Mouse (Mus musculus) midbrain, embryonic 10.5 days (tissue): ENCODE measurements around the gene Nop9. TPM values are rescaled to one million over a fixed set of nuclear protein-coding genes. Genes with fewer than 3 reads are reported as not detected.

Experiments
- DNase-seq: peaks from one replicate; pipeline ENCODE4 v3.0.0-alpha.2; 2017; ENCODE audit warnings: low spot score
- H3K27ac ChIP-seq: fragments of 300-500 bp; sonication (generic); replicated peaks from 2 replicates; pipeline ENCODE4 v1.5.1; 2016; ENCODE audit warnings: mild to moderate bottlenecking
- H3K27me3 ChIP-seq: fragments of 300-500 bp; sonication (generic); 2 replicates; pipeline ENCODE4 v1.6.1; 2016; ENCODE audit warnings: low read depth, mild to moderate bottlenecking; ENCODE audit not compliant: poor library complexity, severe bottlenecking
- H3K36me3 ChIP-seq: fragments of 300-500 bp; sonication (generic); 2 replicates; pipeline ENCODE4 v1.6.1; 2016; ENCODE audit warnings: mild to moderate bottlenecking, moderate library complexity
- H3K4me1 ChIP-seq: fragments of 300-500 bp; sonication (generic); 2 replicates; pipeline ENCODE4 v1.6.1; 2016
- H3K4me3 ChIP-seq: fragments of 300-500 bp; sonication (generic); 2 replicates; pipeline ENCODE4 v1.5.1; 2016; ENCODE audit warnings: mild to moderate bottlenecking, moderate library complexity
- H3K9me3 ChIP-seq: fragments of 300-500 bp; sonication (generic); replicated peaks from 2 replicates; pipeline ENCODE4 v1.6.1; 2016; ENCODE audit warnings: mild to moderate bottlenecking
- WGBS: fragments of 180-500 bp; shearing (Covaris S2); methylation state at CpG from one replicate; pipeline ENCODE4 v1.1.7; 2016; 5-methylcytosine and 5-hydroxymethylcytosine counted together
- polyA plus RNA-seq: library from polyadenylated mRNA; unstranded; fragments of >200 nt; fragmentation: Nextera tagmentation; extraction: Ambion mirVana; gene quantifications from 2 replicates; pipeline ENCODE4 v1.2.1, GENCODE M21; 2016

The Nop9 gene
- polyA plus RNA-seq, 1 experiment from 2014 or later = 60.8 TPM

- DNase-seq = no peak
- Histone ChIP-seq H3K36me3 (peaks cover 38% of the 10 kb centered on the region), H3K27me3 (no peaks in the 10 kb centered on the region), H3K4me1 (peaks cover 18% of the 10 kb centered on the region), H3K4me3 (no peak overlapping the region), H3K9me3 (no peaks in the 10 kb centered on the region), H3K27ac (no peak overlapping the region)
- WGBS = 89% methylated on average over 6 of the region's 6 CpGs
Observed at GRCm38 (mm10) chr14:55719737-55720136, 25.8 kb upstream of the Nop9 start.

GRCm38 (mm10) chr14:55720666-55721065 lies 24.8 kb upstream of the Nop9 start:
- Histone ChIP-seq H3K4me1 (peaks cover 20% of the 10 kb centered on the region), H3K27me3 (no peaks in the 10 kb centered on the region), H3K36me3 (peaks cover 38% of the 10 kb centered on the region), H3K4me3 (peak overlapping the region; percentile 90; the same call in 1 of the 2 replicates), H3K9me3 (no peaks in the 10 kb centered on the region), H3K27ac (no peak overlapping the region)
- DNase-seq = no peak
- WGBS = 92% methylated on average over 12 of the region's 12 CpGs

DNA sequence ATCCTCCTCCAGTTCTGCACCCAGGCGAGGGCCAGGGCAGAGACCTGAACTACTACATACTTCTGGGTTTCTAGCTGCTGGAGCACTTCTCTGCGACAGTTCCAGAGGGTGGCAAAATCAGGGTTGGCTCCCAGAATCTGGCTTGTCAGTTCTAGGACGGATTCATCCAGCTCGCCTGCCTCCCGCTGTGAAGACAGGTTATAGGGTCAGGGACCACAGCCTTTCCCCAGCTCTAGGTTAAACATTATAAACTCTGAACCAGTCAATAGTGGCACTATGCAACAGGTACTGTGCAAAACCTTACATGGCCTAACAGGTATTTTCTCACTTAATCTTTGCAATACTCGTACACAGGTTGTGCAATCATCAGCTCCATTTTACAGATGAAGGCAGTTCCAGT lies 24.4 kb upstream of the Nop9 start:
- 65% methylated on average over 6 of the region's 6 CpGs for WGBS

GRCm38 (mm10) chr14:55721700-55722437 lies 23.6 kb upstream of the Nop9 start, which contains the start of gene Rabggta:
Gene Rabggta (minus strand): TSS chr14:55722263.
- Histone ChIP-seq H3K27ac (peak within 1 kb of the TSS; percentile 94), H3K4me1 (peaks cover 20% of the 10 kb centered on the region), H3K36me3 (peaks cover 31% of the 10 kb centered on the region), H3K27me3 (no peaks in the 10 kb centered on the region), H3K9me3 (no peaks in the 10 kb centered on the region), H3K4me3 (peak within 1 kb of the TSS; percentile 90)
- peak; percentile 91 for DNase-seq
- WGBS = 1% methylated on average over 50 of the region's 50 CpGs

More for the DNA sequence above, 24.4 kb upstream of the Nop9 start:
- Histone ChIP-seq H3K27me3 (no peaks in the 10 kb centered on the region), H3K27ac (no peak overlapping the region; the same call in 1 of the 2 replicates), H3K4me3 (peak overlapping the region; percentile 90), H3K36me3 (peaks cover 37% of the 10 kb centered on the region), H3K4me1 (peaks cover 20% of the 10 kb centered on the region), H3K9me3 (no peaks in the 10 kb centered on the region)
- no peak for DNase-seq

DNA sequence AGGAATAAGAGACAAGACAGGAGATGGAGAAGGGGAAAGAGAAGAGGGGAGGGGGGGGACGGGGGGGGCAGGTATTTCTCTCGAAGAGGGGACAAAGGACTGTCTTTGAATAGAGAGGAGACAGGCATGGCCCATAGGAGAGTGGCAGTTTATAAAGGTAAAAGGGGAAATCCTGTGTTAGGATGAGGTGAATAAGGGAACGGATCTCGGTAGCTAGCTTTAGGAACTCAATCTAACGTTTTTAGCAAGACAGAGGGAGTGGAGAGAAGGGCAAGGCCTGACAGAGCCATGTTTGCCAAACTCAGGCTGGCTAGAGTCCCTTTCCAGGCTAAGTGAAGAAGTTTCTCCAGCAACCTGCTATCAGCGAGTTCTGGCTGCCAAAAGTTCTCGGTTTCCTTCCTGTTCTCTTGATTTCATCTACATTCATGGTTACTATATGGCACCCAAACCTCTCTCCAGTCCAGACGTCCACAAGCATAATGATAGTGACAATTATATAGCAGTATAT lies 23.0 kb upstream of the Nop9 start:
- H3K27ac ChIP-seq = peak overlapping the region; percentile 94
- 53% methylated on average over 8 of the region's 8 CpGs for WGBS

GRCm38 (mm10) chr14:55723433-55723832 lies 22.1 kb upstream of the Nop9 start:
- no peak overlapping the region for H3K27ac ChIP-seq
- H3K9me3 ChIP-seq = no peaks in the 10 kb centered on the region
- peaks cover 20% of the 10 kb centered on the region for H3K4me1 ChIP-seq
- 95% methylated on average over 7 of the region's 7 CpGs for WGBS
- DNase-seq = no peak
- no peak overlapping the region for H3K4me3 ChIP-seq
- H3K36me3 ChIP-seq = peaks cover 18% of the 10 kb centered on the region
- no peaks in the 10 kb centered on the region for H3K27me3 ChIP-seq

More for the DNA sequence above, 23.0 kb upstream of the Nop9 start:
- H3K27me3 ChIP-seq = no peaks in the 10 kb centered on the region
- peaks cover 25% of the 10 kb centered on the region for H3K36me3 ChIP-seq
- H3K4me1 ChIP-seq = peaks cover 20% of the 10 kb centered on the region
- H3K4me3 ChIP-seq = peak overlapping the region; percentile 90
- no peaks in the 10 kb centered on the region for H3K9me3 ChIP-seq
- no peak for DNase-seq

- DNase-seq = no peak
- H3K9me3 ChIP-seq = no peaks in the 10 kb centered on the region
- 78% methylated on average over 8 of the region's 8 CpGs for WGBS
Observed at GRCm38 (mm10) chr14:55724411-55724871, 21.1 kb upstream of the Nop9 start.

GRCm38 (mm10) chr14:55726261-55726660 lies 19.2 kb upstream of the Nop9 start:
- Histone ChIP-seq H3K4me3 (no peak overlapping the region), H3K9me3 (no peaks in the 10 kb centered on the region), H3K27ac (no peak overlapping the region), H3K27me3 (no peaks in the 10 kb centered on the region), H3K4me1 (peaks cover 13% of the 10 kb centered on the region), H3K36me3 (no peaks in the 10 kb centered on the region)
- DNase-seq = no peak

More at GRCm38 (mm10) chr14:55724411-55724871, 21.1 kb upstream of the Nop9 start:
- no peaks in the 10 kb centered on the region for H3K27me3 ChIP-seq
- H3K27ac ChIP-seq = no peak overlapping the region
- peaks cover 20% of the 10 kb centered on the region for H3K4me1 ChIP-seq
- H3K4me3 ChIP-seq = no peak overlapping the region
- H3K36me3 ChIP-seq = peaks cover 8% of the 10 kb centered on the region

DNA sequence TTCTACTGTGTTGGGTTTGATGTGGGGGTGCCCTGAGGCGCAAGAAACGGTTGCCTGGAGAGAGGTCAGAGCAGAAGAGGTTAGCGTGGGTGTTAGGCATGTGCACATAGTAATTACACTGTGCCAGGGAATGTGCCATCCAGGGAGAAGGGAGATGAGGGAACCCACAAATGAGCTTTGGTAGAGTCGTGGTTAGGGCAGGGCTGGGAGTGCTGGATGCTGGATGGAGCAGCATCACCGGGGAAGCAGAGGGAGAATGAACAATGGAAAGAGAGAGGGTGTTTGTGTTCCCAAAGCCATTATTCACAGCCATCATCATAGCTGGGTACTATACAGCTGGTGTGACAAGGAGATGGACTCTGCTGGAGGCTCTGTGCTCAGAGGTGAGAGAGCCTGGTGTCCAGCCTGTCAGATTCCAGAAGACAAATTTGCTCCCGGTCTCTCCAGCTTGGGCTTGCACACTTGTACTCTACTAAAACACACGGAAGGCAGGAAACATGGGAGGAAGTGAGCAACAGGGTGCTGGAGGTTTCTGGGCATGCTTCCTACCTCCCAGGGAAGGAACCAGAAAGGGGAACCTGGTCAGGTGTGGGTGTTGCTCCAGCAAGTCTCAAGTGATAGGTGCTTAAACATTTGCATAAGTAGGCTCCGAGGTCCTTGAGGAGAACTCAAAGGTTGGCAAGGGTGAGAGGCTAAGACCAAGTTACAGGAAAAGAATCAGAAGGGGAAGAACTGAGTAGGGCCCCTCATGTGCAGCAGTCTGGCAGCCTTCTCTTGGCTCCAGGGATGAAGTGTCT lies 17.4 kb upstream of the Nop9 start:
- DNase-seq = no peak
- Histone ChIP-seq H3K4me1 (0 out of 2 replicates have a peak, but pooled peaks cover 2% of the 10 kb centered on the region), H3K27ac (no peak overlapping the region), H3K9me3 (no peaks in the 10 kb centered on the region), H3K4me3 (no peak overlapping the region), H3K36me3 (no peaks in the 10 kb centered on the region), H3K27me3 (no peaks in the 10 kb centered on the region)
- 78% methylated on average over 8 of the region's 8 CpGs for WGBS

- H3K36me3 ChIP-seq = no peaks in the 10 kb centered on the region
Observed at GRCm38 (mm10) chr14:55730116-55730515, 15.4 kb upstream of the Nop9 start.

GRCm38 (mm10) chr14:55730531-55731032 lies 14.9 kb upstream of the Nop9 start:
- Histone ChIP-seq H3K4me3 (no peak overlapping the region), H3K27ac (no peak overlapping the region), H3K36me3 (no peaks in the 10 kb centered on the region), H3K27me3 (no peaks in the 10 kb centered on the region), H3K4me1 (no peaks in the 10 kb centered on the region), H3K9me3 (no peaks in the 10 kb centered on the region)
- DNase-seq = no peak
- WGBS = 83% methylated on average over 7 of the region's 7 CpGs

More at GRCm38 (mm10) chr14:55730116-55730515, 15.4 kb upstream of the Nop9 start:
- no peak for DNase-seq
- 82% methylated on average over 7 of the region's 7 CpGs for WGBS
- H3K27me3 ChIP-seq = no peaks in the 10 kb centered on the region
- H3K4me3 ChIP-seq = no peak overlapping the region
- H3K27ac ChIP-seq = no peak overlapping the region
- no peaks in the 10 kb centered on the region for H3K9me3 ChIP-seq
- H3K4me1 ChIP-seq = 0 out of 2 replicates have a peak, but pooled peaks cover 2% of the 10 kb centered on the region

- H3K9me3 ChIP-seq = no peaks in the 10 kb centered on the region
- H3K4me3 ChIP-seq = no peak overlapping the region
- H3K27me3 ChIP-seq = no peaks in the 10 kb centered on the region
- 82% methylated on average over 10 of the region's 10 CpGs for WGBS
- no peak for DNase-seq
- H3K27ac ChIP-seq = no peak overlapping the region
- no peaks in the 10 kb centered on the region for H3K4me1 ChIP-seq
- peaks cover 13% of the 10 kb centered on the region for H3K36me3 ChIP-seq
Observed at GRCm38 (mm10) chr14:55733889-55734288, 11.6 kb upstream of the Nop9 start.
